Mouse (Mus musculus): Measurements from ENCODE around the gene Mvb12b.

GRCm38 (mm10) chr2:33841980-33842379 is 45.8 kb downstream of the Mvb12b start:
- TF ChIP-seq GATA1 (IDR thresholded peaks at IDR 0.05; ENCODE audit: borderline replicate concordance, low read length) (no peak), FLI1 (IDR thresholded peaks at IDR 0.05; ENCODE audit: low read length) (no peak)

All from megakaryocyte, embryonic 14.5 days (primary cell).